Mouse (Mus musculus) lung, embryonic 15.5 days (tissue): ENCODE data around the gene Pcsk5. TPM values are rescaled to one million over a fixed set of nuclear protein-coding genes. Genes with fewer than 3 reads are reported as not detected.

Experiments used
- ATAC-seq: fragments of 200-750 bp; cut with Nextera tagmentation; 2 replicates; pipeline ENCODE4 v1.8.0; 2017; ENCODE audit warnings: moderate number of reproducible peaks, borderline replicate concordance; ENCODE audit not compliant: low FRiP score, low TSS enrichment; ENCODE audit errors: extremely low read depth
- H3K27ac ChIP-seq: fragments of 300-500 bp; sonication (generic); 2 replicates; pipeline ENCODE4 v1.5.1; 2015; ENCODE audit warnings: moderate library complexity, mild to moderate bottlenecking, inconsistent platforms
- H3K27me3 ChIP-seq: fragments of 300-500 bp; sonication (generic); 2 replicates; pipeline ENCODE4 v1.6.1; 2015; ENCODE audit warnings: inconsistent platforms
- H3K36me3 ChIP-seq: fragments of 300-500 bp; sonication (generic); 2 replicates; pipeline ENCODE4 v1.6.1; 2015; ENCODE audit warnings: inconsistent platforms
- H3K4me1 ChIP-seq: fragments of 300-500 bp; sonication (generic); 2 replicates; pipeline ENCODE4 v1.6.1; 2015; ENCODE audit warnings: inconsistent platforms
- H3K4me2 ChIP-seq: fragments of 300-500 bp; sonication (generic); 2 replicates; pipeline ENCODE4 v1.6.1; 2015; ENCODE audit warnings: inconsistent platforms, mild to moderate bottlenecking, moderate library complexity
- H3K4me3 ChIP-seq: fragments of 300-500 bp; sonication (generic); 2 replicates; pipeline ENCODE4 v1.5.1; 2015; ENCODE audit warnings: mild to moderate bottlenecking, inconsistent platforms
- H3K9ac ChIP-seq: fragments of 300-500 bp; sonication (generic); 2 replicates; pipeline ENCODE4 v1.6.1; 2015; ENCODE audit warnings: inconsistent platforms
- H3K9me3 ChIP-seq: fragments of 300-500 bp; sonication (generic); 2 replicates; pipeline ENCODE4 v1.6.1; 2016; ENCODE audit warnings: inconsistent platforms
- WGBS: fragments of 180-500 bp; shearing (Covaris S2); methylation state at CpG from one replicate; pipeline ENCODE4 v1.1.7; 2015; 5-methylcytosine and 5-hydroxymethylcytosine counted together
- polyA plus RNA-seq: library from polyadenylated mRNA; unstranded; fragments of >200 nt; fragmentation: Nextera tagmentation; extraction: Ambion mirVana; gene quantifications from 2 replicates; pipeline ENCODE4 v1.2.1, GENCODE M21; 2015

Pcsk5 gene
- polyA plus RNA-seq, 1 experiment from 2014 or later: 24.6 TPM

- WGBS: 88% methylated on average over 6 of the region's 6 CpGs
- no peaks in the 10 kb centered on the region for H3K9me3 ChIP-seq
- ATAC-seq: no peak
Observed at GRCm38 (mm10) chr19:17691626-17692025, 145.8 kb downstream of the Pcsk5 start.

DNA sequence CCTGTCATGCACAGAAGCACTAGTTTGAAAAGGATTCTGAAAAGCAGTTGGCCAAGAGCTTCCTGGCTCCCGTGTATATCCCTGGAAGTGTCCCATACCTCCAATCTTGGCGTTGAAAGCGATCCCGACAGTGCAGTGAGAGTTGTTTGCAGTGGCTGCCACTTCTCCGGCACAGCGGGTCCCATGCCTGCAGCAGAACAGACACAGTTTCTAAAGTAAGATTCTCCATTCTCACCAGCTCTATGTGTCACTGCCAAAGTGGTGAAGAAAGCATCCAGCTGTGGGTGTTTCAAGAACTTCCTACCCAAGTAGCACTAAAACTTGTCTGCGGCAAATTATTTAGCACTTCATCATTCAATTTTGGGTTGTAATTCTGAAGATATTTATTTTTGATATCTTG is 159.1 kb downstream of the Pcsk5 start:
- WGBS: 43% methylated on average over 7 of the region's 7 CpGs
- Histone ChIP-seq H3K4me3 (no peak overlapping the region), H3K9me3 (no peaks in the 10 kb centered on the region), H3K4me2 (no peak overlapping the region), H3K4me1 (peaks cover 4% of the 10 kb centered on the region; the same call in 1 of the 2 replicates), H3K36me3 (no peaks in the 10 kb centered on the region), H3K27ac (no peak overlapping the region), H3K9ac (no peak overlapping the region), H3K27me3 (no peaks in the 10 kb centered on the region)
- peak; percentile 65; the same call in 1 of the 2 replicates for ATAC-seq

More at GRCm38 (mm10) chr19:17691626-17692025, 145.8 kb downstream of the Pcsk5 start:
- Histone ChIP-seq H3K4me2 (no peak overlapping the region), H3K9ac (no peak overlapping the region), H3K4me1 (no peaks in the 10 kb centered on the region), H3K27me3 (no peaks in the 10 kb centered on the region), H3K27ac (no peak overlapping the region), H3K36me3 (no peaks in the 10 kb centered on the region), H3K4me3 (no peak overlapping the region)

DNA sequence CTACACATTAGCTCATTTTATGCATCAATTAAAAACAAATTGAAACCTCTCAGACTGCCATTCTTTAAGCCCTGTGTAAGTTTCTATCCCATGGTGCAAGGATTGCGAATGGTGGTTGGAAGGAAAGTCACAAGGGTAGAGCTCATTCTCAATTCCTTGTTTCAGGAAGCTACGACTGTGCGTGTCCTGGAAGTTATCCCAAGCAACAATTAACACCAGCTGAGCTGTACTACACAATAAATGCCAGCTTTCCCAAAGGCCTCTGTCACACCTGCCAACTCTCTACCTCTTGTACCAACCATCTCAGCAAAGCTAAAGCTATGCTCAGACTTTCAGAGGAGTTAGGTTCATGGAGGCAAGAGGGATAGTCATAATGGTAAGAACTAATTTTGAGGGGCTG is 174.8 kb downstream of the Pcsk5 start:
- H3K4me1 ChIP-seq: no peaks in the 10 kb centered on the region

GRCm38 (mm10) chr19:17662271-17662670 is 175.2 kb downstream of the Pcsk5 start:
- no peak overlapping the region for H3K27ac ChIP-seq
- WGBS: 86% methylated on average over 6 of the region's 6 CpGs
- no peaks in the 10 kb centered on the region for H3K36me3 ChIP-seq
- H3K4me3 ChIP-seq: no peak overlapping the region
- no peaks in the 10 kb centered on the region for H3K27me3 ChIP-seq
- no peak overlapping the region for H3K9ac ChIP-seq
- no peaks in the 10 kb centered on the region for H3K4me1 ChIP-seq
- H3K4me2 ChIP-seq: no peak overlapping the region
- ATAC-seq: no peak
- no peaks in the 10 kb centered on the region for H3K9me3 ChIP-seq

More for the DNA sequence above, 174.8 kb downstream of the Pcsk5 start:
- Histone ChIP-seq H3K4me3 (no peak overlapping the region), H3K27me3 (no peaks in the 10 kb centered on the region), H3K27ac (no peak overlapping the region), H3K9ac (no peak overlapping the region), H3K36me3 (no peaks in the 10 kb centered on the region), H3K4me2 (no peak overlapping the region), H3K9me3 (no peaks in the 10 kb centered on the region)
- no peak for ATAC-seq
- 94% methylated on average over 3 of the region's 3 CpGs for WGBS

- no peak for ATAC-seq
- no peak overlapping the region for H3K4me2 ChIP-seq
- H3K4me3 ChIP-seq: no peak overlapping the region
- no peaks in the 10 kb centered on the region for H3K27me3 ChIP-seq
- H3K36me3 ChIP-seq: no peaks in the 10 kb centered on the region
- no peaks in the 10 kb centered on the region for H3K9me3 ChIP-seq
- WGBS: 64% methylated on average over 3 of the region's 3 CpGs
- H3K4me1 ChIP-seq: no peaks in the 10 kb centered on the region
- H3K27ac ChIP-seq: no peak overlapping the region
- H3K9ac ChIP-seq: no peak overlapping the region
Observed at GRCm38 (mm10) chr19:17659321-17659720, 178.1 kb downstream of the Pcsk5 start.

DNA sequence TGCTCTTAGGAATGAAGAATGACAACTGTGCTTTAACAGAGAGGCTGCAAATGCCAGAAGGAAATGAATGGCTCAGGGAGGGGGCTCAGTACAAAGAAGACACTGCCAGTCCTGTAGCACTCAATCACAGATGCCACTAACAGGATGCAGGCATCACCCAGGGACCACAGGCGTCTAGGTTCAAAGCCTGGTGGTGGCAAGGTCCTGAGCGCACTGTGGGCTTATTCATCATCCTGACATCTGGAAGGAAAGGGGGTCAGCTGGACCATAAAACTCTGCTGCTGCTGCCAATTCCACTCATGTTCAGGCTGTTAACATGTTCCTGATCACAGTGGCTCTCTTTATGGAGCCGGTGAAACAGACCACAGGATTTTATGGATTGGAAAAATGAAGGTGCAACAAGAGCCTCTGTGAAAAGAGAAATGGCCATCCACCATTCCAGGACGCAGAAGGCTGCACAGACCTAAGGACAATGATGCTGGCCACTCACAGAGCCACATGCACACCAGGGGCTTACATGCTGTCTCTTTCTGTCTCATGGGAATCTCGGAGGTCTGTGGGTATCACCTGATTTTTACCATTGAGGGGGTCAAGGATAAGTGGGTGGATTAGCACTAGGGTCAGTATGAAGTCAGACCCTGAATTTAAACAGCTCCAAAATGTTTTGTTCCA is 186.5 kb downstream of the Pcsk5 start:
- H3K9me3 ChIP-seq: no peaks in the 10 kb centered on the region
- H3K27ac ChIP-seq: no peak overlapping the region
- 0 out of 2 replicates have a peak, but pooled peaks cover 5% of the 10 kb centered on the region for H3K36me3 ChIP-seq
- H3K4me3 ChIP-seq: no peak overlapping the region
- peak; percentile 73 for ATAC-seq
- H3K9ac ChIP-seq: no peak overlapping the region
- H3K4me1 ChIP-seq: 0 out of 2 replicates have a peak, but pooled peaks cover 2% of the 10 kb centered on the region
- H3K27me3 ChIP-seq: no peaks in the 10 kb centered on the region
- no peak overlapping the region for H3K4me2 ChIP-seq
- WGBS: 38% methylated on average over 5 of the region's 5 CpGs

DNA sequence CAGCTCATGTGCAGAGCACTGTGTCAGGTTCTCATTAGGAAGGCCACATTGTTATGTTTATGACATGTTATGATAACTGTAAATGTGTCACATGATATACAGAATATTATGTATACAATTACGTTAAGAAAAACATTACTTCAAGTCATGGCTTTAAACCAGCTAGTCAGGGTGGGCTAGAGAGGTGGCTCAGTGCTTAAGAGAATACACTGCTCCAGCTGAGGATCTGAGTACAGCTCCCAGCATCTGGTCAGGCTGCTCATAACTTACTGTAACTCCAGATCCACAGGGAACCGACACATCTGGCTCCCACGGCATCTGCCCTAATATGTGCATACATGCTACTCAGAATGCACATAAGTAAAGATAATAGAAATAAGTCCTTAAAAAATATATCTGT is 187.5 kb downstream of the Pcsk5 start:
- no peak overlapping the region for H3K4me3 ChIP-seq
- peak overlapping the region; percentile 38; the same call in 1 of the 2 replicates for H3K27ac ChIP-seq

DNA sequence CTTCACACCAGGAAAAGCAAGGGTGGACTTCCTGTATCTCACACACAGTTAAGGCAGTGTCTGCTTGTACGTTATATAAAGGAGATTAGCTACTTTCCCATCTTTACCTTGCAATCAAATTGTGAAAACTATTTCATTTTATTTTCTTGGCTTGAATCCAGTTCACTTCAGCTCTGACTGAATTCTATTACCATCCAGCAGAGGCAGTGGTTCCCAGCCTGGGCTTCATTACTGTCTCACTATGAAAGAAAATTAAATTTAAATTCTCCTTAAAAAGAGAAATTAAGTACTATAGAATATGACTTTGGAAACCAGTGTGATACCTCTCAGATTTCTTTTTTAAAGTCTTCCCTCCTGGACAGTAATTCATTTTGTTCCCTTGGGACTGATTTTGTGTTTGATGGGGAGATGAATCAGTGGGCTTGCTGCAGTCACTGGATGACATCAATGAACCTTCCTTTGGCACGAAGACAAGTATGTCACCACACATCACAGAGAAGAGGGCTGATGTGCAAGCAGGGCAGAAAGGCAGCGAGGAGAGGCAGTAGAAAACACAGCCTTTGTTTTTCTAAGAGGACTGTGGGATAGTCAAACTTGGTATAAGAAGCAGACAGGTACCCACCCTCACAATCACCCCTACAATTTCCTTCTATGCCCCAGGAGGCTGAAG is 194.2 kb downstream of the Pcsk5 start:
- no peaks in the 10 kb centered on the region for H3K4me1 ChIP-seq
- no peaks in the 10 kb centered on the region; the same call in 1 of the 2 replicates for H3K36me3 ChIP-seq
- no peak overlapping the region for H3K9ac ChIP-seq
- no peak overlapping the region for H3K27ac ChIP-seq
- WGBS: 54% methylated on average over 3 of the region's 3 CpGs
- H3K9me3 ChIP-seq: no peaks in the 10 kb centered on the region
- ATAC-seq: no peak
- H3K4me2 ChIP-seq: no peak overlapping the region
- H3K27me3 ChIP-seq: no peaks in the 10 kb centered on the region
- H3K4me3 ChIP-seq: no peak overlapping the region

More for the DNA sequence above, 187.5 kb downstream of the Pcsk5 start:
- no peaks in the 10 kb centered on the region for H3K9me3 ChIP-seq
- ATAC-seq: peak; percentile 19; the same call in 1 of the 2 replicates
- no peaks in the 10 kb centered on the region for H3K27me3 ChIP-seq
- 0 out of 2 replicates have a peak, but pooled peaks cover 2% of the 10 kb centered on the region for H3K4me1 ChIP-seq
- WGBS: 44% methylated on average over 3 of the region's 3 CpGs
- 0 out of 2 replicates have a peak, but pooled peaks cover 5% of the 10 kb centered on the region for H3K36me3 ChIP-seq
- no peak overlapping the region for H3K4me2 ChIP-seq
- H3K9ac ChIP-seq: no peak overlapping the region

- H3K9ac ChIP-seq: no peak overlapping the region
- no peak overlapping the region for H3K4me2 ChIP-seq
- H3K4me3 ChIP-seq: no peak overlapping the region
- no peaks in the 10 kb centered on the region for H3K9me3 ChIP-seq
- H3K36me3 ChIP-seq: no peaks in the 10 kb centered on the region
- H3K27ac ChIP-seq: peak overlapping the region; percentile 26
- H3K27me3 ChIP-seq: no peaks in the 10 kb centered on the region
- WGBS: 60% methylated on average over 6 of the region's 6 CpGs
- no peak for ATAC-seq
- H3K4me1 ChIP-seq: no peaks in the 10 kb centered on the region
Observed at GRCm38 (mm10) chr19:17635984-17636383, 201.4 kb downstream of the Pcsk5 start.

- Histone ChIP-seq H3K4me1 (no peaks in the 10 kb centered on the region), H3K9me3 (no peaks in the 10 kb centered on the region), H3K4me2 (no peak overlapping the region), H3K27me3 (no peaks in the 10 kb centered on the region), H3K4me3 (no peak overlapping the region), H3K9ac (no peak overlapping the region), H3K36me3 (no peaks in the 10 kb centered on the region), H3K27ac (no peak overlapping the region)
- ATAC-seq: no peak
- 65% methylated on average over 4 of the region's 4 CpGs for WGBS
Observed at GRCm38 (mm10) chr19:17615646-17616045, 221.8 kb downstream of the Pcsk5 start.

GRCm38 (mm10) chr19:17606510-17606909 is 230.9 kb downstream of the Pcsk5 start:
- WGBS: 46% methylated on average over 1 of the region's 1 CpGs
- Histone ChIP-seq H3K9ac (no peak overlapping the region), H3K36me3 (no peaks in the 10 kb centered on the region), H3K4me3 (no peak overlapping the region), H3K9me3 (no peaks in the 10 kb centered on the region), H3K27ac (no peak overlapping the region), H3K4me2 (no peak overlapping the region), H3K4me1 (peaks cover 9% of the 10 kb centered on the region; the same call in 1 of the 2 replicates), H3K27me3 (no peaks in the 10 kb centered on the region)
- ATAC-seq: no peak

DNA sequence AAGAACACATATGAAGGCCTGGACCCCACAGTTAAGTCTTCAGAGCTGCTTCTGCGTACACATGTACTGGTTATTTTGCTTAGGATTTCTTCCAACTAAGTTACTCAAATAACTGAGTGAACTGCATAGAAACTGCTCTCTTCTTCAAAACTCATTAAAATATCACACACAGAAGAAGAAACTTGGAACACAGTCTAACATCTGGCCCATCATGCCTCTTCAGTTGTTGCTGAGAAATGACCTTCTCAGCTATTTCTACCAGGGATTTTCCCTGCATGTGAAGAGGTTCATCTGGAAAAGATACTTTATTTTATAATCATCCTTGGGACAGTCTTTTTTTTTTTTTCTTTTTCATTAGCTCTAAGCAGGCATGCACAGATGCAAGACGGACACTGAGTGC is 231.3 kb downstream of the Pcsk5 start:
- H3K9me3 ChIP-seq: no peaks in the 10 kb centered on the region
- H3K4me2 ChIP-seq: no peak overlapping the region
- H3K9ac ChIP-seq: no peak overlapping the region
- H3K27me3 ChIP-seq: no peaks in the 10 kb centered on the region
- no peaks in the 10 kb centered on the region for H3K36me3 ChIP-seq
- H3K27ac ChIP-seq: no peak overlapping the region
- no peak overlapping the region for H3K4me3 ChIP-seq
- WGBS: 45% methylated on average over 2 of the region's 2 CpGs
- no peak for ATAC-seq
- H3K4me1 ChIP-seq: peaks cover 9% of the 10 kb centered on the region; the same call in 1 of the 2 replicates
